Mouse (Mus musculus): ENCODE results near the gene Scn2b.

Gene Scn2b

GRCm38 (mm10) chr9:45117741-45118431, at the start of gene Scn2b:
Gene Scn2b (plus strand): TSS chr9:45117782.
- in situ Hi-C loops (cut with MboI; ENCODE audit: low sequenced_read_pairs) = no loop called here

- in situ Hi-C loops (cut with MboI; ENCODE audit: low sequenced_read_pairs) = no loop called here
These were observed 45.8 kb upstream of the Scn2b start for GRCm38 (mm10) chr9:45071800-45072199.

- in situ Hi-C loops (cut with MboI; ENCODE audit: low sequenced_read_pairs) = no loop called here
These were observed 39.7 kb upstream of the Scn2b start for GRCm38 (mm10) chr9:45077859-45078258.

GRCm38 (mm10) chr9:45079011-45079410, 38.6 kb upstream of the Scn2b start, which contains the start of gene Jaml:
Gene Jaml (plus strand): TSS chr9:45079183.
- in situ Hi-C loops (cut with MboI; ENCODE audit: low sequenced_read_pairs) = no loop called here

GRCm38 (mm10) chr9:45083132-45083531, 34.5 kb upstream of the Scn2b start:
- in situ Hi-C loops (cut with MboI; ENCODE audit: low sequenced_read_pairs) = no loop called here

GRCm38 (mm10) chr9:45084556-45084955, 33.0 kb upstream of the Scn2b start:
- in situ Hi-C loops (cut with MboI; ENCODE audit: low sequenced_read_pairs) = no loop called here

- in situ Hi-C loops (cut with MboI; ENCODE audit: low sequenced_read_pairs) = no loop called here
These were observed 31.6 kb upstream of the Scn2b start for GRCm38 (mm10) chr9:45085741-45086690.

GRCm38 (mm10) chr9:45088040-45088439, 29.5 kb upstream of the Scn2b start:
- in situ Hi-C loops (cut with MboI; ENCODE audit: low sequenced_read_pairs) = no loop called here

- in situ Hi-C loops (cut with MboI; ENCODE audit: low sequenced_read_pairs) = no loop called here
These were observed 26.8 kb upstream of the Scn2b start for GRCm38 (mm10) chr9:45090811-45091210.

- in situ Hi-C loops (cut with MboI; ENCODE audit: low sequenced_read_pairs) = no loop called here
These were observed 24.9 kb upstream of the Scn2b start for GRCm38 (mm10) chr9:45092641-45093040.

GRCm38 (mm10) chr9:45095149-45095937, 22.2 kb upstream of the Scn2b start:
- in situ Hi-C loops (cut with MboI; ENCODE audit: low sequenced_read_pairs) = no loop called here

GRCm38 (mm10) chr9:45097877-45098276, 19.7 kb upstream of the Scn2b start:
- in situ Hi-C loops (cut with MboI; ENCODE audit: low sequenced_read_pairs) = no loop called here

GRCm38 (mm10) chr9:45098426-45098825, 19.2 kb upstream of the Scn2b start:
- in situ Hi-C loops (cut with MboI; ENCODE audit: low sequenced_read_pairs) = no loop called here

GRCm38 (mm10) chr9:45102528-45102927, 15.1 kb upstream of the Scn2b start:
- in situ Hi-C loops (cut with MboI; ENCODE audit: low sequenced_read_pairs) = no loop called here

- in situ Hi-C loops (cut with MboI; ENCODE audit: low sequenced_read_pairs) = no loop called here
These were observed 14.2 kb upstream of the Scn2b start for GRCm38 (mm10) chr9:45103211-45103979.

GRCm38 (mm10) chr9:45105596-45106374, 11.8 kb upstream of the Scn2b start:
- in situ Hi-C loops (cut with MboI; ENCODE audit: low sequenced_read_pairs) = no loop called here

- in situ Hi-C loops (cut with MboI; ENCODE audit: low sequenced_read_pairs) = no loop called here
These were observed 1.9 kb upstream of the Scn2b start for GRCm38 (mm10) chr9:45115706-45116105.

GRCm38 (mm10) chr9:45116819-45117218, 763 bp upstream of the Scn2b start:
- in situ Hi-C loops (cut with MboI; ENCODE audit: low sequenced_read_pairs) = no loop called here

- in situ Hi-C loops (cut with MboI; ENCODE audit: low sequenced_read_pairs) = no loop called here
These were observed 970 bp downstream of the Scn2b start for GRCm38 (mm10) chr9:45118552-45118951.
